Mouse (Mus musculus) spleen, adult 12 weeks (tissue): ENCODE results near the gene Tpo.

Source experiments
- DNase-seq: peaks from one replicate; pipeline ENCODE4 v3.0.0; 2022; ENCODE audit warnings: low spot score

The Tpo gene

DNA sequence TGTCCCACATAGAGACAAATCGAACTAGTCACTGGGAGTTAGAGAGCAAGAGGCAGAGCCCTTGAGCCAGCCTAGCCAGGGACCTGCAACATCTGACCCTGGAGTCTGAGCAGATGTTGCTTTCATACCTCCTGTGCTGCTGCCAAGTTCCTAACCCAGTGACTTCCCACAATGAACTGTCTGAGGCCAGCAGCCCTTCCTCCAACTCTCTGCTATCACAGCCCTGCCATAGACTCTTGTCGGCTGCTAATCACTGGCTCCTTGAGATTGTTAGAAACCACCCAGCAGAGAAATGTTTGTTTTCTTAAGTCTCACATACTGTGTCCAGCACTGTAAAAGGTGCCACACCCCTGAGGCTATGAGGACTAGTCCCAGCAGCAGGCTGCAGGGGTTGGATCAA is 56.1 kb downstream of the Tpo start:
- no peak for DNase-seq

DNA sequence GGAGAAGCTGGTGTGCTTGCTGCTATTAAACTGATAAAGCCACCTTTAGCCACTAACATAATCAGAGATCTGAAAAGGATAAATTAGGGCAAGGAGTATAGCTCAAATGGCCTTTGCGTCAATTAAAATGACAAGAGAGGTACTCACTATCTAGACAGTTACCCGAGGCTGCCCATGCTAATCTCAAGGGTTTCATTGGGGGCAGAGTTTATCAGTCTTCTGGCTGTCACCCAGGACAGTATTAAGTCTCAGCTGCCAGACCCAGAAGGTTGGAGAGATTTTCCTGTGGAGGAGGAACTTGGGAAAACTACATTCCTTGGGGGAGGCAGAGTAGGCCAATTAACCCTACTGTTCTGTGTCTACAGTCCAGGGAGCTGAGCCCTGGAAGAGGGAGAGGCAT is 63.1 kb downstream of the Tpo start:
- no peak for DNase-seq

DNA sequence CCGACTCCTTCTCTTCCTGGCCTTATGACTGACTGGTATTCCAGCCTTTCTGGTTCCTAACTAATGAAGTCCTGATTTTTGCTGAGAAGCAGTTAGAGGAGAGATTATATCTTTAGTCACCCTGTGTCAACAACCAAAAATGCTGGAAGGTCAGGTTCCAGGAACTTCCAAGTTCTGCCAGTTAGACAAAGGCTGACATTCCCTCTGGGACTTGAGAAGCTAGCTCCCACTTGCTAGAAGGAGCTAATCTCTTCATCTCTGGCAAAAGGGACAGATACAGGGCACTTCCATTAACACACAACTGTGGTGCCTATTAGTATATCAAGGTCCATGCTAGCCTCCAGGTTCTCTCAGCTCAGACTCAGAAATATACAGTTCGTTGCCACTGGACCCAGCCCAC is 64.6 kb downstream of the Tpo start:
- DNase-seq: no peak

DNA sequence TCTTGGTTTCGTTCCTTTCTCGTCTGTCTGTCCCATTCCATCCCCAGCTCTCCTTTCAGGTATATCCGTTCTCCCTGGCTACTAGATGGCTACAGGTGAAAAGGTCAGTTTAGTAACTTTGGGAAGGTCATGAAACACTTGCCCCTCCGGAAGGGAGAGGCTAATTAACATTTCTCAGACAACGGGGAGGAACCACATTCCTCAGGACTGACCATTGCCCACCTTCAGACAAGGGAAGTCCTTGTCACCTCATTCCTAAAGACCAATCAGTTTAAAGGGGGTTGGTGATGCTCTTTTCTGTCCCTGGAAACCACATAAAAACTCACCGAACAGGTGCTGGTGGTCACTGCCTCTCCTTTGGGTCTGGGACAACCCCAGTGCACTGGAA is 70.3 kb downstream of the Tpo start:
- DNase-seq: no peak

DNA sequence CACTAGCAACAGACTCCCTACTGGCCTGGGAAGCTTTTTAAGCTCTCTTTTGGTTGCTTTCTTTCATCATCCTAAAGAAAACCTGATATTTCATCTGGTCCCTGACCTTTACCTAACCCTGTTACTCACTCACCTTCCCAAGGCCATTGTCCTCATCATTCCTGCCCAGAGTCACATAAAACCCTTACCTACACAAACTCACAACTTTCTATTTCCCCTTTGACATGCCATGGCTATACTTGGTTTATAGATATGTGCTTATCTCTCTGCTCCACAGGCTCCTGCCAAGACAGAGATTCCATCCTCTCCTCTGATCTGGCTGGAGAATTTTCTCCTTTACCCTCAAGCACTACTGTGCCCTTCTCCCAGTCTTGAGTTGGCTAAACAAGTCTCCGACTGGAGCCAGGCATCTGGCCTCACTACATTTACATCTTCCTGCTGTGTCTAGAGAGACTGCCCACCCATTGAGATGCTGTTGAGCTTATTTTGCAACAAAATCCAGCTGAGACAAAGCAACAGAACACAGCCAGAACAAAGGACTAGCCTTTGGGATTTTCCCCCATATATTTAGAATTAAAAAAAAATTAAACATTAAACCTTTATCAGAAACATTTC is 70.8 kb downstream of the Tpo start:
- no peak for DNase-seq

DNA sequence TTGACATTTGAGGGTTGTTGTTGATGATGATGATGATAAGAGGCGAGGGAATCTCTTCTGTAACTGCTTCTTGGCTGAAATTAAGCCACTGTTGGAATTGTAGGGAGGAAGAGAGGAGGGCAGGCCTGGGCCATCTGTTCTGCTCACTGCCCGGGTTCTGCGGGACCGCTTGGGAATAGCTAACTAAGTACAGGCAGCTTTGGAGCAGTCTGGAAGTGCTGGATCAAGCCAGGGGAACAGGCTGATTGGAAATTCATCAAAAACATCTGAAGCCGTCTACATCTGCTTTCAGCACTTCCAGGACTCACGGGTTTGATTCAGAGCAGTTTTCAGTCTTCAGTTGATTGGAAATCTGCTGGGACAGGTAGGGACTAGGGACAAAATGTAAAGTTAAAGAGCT is 74.4 kb downstream of the Tpo start:
- no peak for DNase-seq

DNA sequence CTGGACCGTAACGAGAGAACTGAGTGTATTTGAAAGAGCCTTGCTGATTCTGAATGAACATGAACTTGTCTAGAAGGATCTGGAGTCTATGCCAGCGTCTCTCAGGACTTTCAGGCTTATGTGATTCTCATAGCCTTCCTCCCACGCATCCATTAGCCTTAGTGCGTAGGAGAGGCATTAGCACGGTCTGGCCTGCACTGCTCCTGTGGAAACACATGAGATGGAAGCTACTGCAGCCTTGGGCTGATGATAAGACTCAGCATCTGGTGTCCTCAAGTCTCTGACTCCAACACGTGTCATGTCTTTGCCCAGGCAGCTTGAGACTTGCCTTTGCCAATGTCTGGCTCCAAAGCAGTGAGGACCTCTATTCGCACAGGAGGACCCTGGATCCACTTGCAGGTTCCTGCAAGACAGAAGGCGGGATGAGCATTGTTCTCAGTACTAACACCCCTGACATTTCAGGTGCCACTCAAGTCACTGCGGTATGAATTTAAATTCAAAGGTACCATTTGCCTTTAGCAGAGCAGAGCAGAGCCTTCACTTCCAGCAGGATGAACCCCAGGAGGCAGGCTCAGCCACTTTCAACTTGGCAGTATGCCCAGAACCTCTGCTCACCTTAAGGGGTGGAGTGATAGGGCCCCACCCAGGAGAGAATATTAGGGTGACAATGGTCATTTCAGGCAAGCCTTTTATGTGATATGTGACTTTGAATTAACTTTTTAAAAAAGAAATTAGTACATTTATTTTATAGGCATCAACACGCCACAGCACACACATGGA is 77.5 kb downstream of the Tpo start:
- DNase-seq: no peak

DNA sequence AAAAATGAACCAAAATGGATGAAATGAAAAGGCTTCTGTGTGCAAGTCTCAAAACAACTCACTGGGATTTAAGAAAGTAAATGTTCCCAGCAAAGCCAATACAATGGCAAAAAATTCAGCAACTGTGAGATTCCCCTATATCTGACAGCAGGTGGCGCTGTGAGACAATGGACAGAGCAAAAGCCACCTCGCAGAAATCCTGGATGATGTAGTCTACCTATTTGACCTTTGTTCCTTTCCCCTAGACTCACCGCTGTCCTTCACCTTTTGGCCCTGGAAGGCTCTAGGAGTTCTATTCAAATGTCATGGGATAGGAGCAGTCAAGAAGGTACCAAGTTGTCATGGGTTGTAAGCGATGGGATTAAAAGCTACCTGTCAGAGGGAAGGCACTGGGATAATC is 82.2 kb downstream of the Tpo start:
- DNase-seq: no peak

DNA sequence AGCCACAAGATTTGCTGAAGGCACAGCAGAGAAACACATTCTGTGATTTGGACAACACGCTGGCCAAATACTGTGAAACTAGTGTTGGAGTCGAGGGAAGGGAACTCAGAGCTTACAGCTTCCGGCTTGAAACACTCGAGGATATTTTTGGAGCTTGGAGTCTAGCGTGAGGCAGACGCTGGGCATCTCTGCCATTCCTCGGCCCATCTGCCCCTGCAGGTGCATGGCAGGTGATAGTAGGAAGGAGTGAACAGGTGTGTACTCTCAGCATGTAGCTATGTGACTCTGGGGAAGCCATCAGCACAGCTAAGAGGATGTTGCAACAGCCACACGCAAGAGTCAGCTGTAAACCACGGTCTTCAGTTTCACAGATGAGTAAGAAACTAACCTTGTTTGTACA is 82.6 kb downstream of the Tpo start:
- DNase-seq: no peak

DNA sequence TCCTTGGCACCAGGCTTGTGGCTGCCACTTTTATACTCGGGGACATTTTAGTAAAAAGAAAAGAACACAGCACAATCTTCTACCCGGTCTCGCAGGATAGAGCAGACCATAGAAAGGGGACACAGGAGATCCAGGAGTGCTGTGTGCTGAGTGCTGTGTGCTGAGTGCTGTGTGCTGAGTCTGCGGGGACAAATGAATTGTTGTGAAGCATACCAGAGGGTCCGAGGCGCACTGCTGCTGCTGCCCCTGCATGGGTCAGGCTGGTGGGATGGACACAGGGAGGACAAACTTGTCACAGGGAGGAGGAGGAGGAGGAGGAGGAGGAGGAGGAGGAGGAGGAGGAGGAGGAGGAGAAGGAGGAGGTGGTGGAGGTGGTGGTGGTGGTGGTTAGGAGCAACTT is 83.6 kb downstream of the Tpo start:
- DNase-seq: no peak

DNA sequence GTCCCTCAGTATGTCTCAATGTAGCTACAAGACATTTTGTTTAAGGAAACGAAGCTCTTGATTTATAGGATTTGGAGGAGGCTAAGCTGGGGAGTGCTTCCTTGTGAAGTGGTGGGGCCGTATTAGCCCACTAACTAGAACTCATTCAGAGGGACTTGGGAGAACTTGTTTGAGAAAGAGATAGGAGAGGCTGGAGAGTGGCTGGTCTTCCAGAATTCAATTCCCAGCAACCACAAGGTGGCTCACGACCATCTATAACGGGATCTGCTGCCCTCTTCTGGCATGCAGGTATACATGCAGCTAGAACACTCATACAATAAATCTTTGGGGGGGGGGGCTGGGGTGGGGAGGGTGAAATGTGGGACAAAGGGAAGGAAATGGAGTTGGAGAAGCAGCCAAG is 92.3 kb downstream of the Tpo start:
- DNase-seq: no peak

DNA sequence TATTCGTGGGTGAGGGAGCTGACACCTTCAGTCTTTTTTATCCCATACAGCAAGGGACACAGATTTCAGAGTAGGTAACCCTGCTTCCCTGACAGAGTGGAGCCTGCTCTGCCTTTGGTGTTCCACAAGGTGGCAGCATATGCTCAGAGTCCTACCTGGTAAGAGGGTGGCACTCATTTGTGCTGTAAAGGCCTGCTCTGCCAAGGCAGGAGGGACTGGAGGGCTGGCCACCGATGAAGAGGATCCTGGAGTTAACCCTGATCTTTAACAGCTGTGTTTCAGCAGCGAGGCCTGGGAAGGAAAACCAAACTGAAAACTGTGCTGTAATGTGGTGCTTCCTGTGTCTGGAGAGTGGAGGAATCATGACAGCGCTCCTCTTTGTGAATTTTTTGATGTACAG is 92.9 kb downstream of the Tpo start:
- no peak for DNase-seq

DNA sequence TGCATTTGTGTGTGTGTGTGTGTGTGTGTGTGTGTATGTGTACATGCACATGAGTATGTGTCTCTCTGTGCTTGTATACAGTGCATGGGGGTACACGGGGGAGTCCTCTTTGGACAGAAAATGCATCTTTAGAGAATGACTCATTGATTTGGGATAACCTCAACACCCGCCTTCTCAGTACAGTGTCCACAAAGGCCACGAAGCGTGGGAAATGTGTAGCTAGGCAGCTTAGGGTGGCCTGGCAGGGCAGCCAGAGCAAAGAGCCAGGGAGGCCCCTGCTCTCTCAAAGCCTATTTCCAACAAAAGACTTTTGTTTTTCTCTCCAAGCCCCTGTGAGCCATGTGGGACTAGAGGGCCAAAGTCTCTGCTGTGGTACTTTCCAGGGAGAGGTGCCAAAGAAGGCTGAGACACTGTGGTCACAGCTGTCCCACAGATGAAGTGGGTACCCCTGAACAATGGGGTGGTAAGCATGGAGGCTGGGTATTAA is 95.8 kb downstream of the Tpo start:
- DNase-seq: no peak

DNA sequence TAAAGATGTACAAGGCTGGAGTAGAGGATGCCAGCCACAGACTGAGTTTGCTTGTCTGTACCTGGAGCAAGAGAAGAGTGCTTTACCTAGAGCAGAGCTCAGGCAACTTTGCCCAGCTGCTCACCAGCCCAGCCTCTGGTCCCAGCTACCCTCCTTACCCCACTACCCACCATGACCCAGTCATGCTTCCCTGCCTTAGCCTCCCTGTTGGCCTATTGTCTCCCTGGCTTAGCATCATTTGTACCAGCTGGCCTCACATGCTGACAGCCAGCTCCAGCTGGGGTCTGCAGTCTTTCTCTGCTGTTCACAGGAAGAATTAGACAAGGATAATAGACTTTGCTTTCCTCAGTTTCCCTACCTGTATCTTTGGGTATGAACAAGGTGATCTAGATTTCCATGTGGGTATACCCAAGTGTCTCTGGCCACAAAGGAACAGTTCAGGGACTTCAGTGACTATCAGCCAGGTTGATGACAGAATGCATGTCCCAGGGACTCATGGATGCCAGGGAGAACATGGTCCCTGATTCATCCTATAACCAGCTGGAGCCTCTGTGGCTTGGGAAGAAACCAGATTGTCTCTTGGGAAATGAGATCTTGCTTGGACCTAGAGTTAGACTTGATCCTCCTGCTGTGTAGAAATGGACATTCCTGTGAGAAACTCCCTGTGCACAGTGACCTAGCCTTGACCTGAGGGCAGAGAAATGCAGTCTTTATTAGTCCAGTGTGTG is 96.4 kb downstream of the Tpo start:
- DNase-seq: no peak

DNA sequence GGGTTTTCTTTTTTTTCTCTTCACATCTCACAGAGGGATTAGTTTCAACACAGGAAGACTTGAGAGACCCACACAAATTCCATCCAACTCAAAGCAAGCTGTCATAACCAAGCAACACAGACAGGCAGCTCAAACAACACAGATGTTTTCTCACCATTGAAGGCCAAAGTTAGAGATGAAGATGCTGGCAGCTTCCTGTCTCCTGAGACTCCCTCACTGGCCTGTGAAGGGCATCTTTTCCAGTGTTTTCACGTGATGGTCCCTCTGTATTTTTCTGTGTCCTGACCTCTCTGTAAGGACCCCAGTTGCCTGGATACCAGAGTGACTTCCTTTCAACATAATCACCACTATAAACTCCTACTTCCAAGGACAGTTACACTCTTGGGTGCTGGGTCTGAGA is 97.0 kb downstream of the Tpo start:
- no peak for DNase-seq

DNA sequence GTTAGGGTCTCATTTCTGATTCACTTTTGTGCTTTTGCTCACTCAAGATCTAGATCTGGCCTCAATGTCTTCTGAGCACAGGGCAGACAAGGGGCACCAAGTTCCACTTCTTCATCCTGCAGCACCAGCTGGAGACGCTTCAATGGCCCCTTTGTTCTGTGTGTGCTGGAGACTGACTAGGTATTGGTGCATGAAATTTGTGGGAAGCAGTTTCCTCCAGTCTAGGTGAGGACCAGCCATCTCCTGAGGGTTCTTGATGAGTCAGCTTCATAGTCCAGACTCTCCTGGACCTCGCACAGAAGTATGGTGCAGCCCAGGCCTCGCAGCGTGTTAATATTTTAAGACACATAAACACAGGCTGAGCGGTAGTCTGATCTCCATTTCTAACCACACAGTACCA is 97.7 kb downstream of the Tpo start:
- no peak for DNase-seq

DNA sequence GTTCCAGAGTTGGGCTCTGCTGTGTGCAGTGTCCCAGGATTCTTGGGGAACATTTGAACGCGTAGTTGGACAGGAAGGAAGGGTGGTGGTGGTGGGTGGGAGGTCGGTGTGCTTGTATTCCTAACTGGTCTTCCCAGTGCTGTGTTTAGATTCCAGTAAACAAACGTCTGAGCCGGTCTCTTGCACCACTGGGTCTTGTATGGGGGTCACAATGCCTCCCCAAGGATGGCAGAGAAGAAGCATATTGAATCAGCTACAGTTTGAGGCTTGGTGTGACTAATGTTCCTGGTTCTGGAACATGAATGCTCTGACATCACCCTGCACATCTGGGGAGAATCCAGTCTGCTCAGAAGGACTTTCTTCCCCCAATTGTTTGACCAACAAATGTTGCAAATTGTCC is 101.9 kb downstream of the Tpo start:
- no peak for DNase-seq

DNA sequence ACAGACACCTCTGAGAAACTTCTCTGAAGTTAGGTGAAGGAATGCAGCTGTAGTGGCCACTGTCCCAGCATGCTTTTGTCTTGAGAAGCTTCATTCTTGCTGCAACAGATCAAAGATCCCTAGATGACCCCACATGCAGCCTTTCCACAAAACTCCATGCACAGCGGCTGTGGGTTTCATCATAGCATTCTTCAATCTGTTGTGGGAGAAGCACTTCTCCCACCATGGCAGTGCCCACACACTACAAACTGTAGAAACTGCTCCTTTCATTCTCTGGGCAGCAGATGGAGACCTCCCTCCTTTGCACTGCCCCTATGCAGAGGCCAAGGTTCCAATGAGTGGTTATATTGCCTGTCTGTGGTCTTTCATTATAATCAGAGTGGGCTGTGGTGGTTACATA is 103.3 kb downstream of the Tpo start:
- no peak for DNase-seq

DNA sequence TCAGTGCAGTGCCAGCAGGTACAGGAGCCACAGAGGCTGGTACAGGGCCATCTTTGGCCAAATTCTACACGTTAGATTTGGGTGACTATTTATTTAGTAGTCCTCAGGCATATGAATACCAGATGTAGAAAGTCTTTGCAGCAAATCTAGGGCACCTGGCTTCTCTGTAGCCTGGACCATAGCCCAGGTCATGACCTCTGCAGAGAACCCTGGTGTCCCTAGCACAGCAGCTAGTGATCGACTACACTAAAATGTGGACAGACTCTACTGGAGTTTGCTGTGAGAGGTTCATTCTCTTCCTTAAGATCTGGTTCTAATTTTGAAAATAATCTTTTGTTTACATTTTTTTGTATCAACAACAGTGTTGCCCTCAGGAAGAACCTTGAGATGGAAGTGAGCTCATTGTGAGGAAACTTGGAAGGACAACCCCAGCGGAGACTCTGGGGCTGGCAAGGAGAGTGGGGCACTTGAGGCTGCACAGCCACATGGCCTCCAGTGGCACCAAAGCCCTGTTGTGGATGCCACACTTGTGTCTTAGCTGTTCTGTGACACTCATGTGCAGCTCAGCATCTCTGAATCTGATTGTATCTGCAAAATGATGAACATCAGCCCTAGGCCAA is 104.6 kb downstream of the Tpo start:
- DNase-seq: no peak

DNA sequence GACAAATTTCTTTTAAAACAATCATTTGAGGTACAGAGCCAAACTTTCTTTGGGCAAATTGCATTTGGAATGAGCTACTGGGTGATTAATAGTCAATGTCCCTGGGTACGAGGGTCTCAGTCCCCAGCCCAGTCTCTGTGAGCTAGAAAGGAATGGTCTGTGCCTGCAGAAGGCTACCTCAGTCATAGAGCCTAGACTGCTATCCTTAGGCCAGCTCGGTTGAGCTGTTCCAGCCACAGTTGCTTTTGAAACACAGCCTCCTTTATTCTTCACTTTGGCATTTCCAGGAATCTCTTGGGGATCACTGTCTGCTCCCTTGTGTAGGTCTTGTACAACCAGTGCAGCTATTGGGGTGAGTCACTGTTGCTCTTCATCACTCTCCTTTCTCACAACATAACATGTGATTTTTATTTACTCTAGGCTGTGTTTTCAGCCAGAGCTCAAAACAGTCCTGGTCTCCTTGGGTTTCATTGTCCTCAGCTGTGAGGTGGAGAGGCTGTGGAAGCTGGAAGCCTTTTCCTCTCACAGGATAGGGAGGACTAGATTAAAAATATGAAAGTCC is 108.1 kb downstream of the Tpo start:
- DNase-seq: no peak

DNA sequence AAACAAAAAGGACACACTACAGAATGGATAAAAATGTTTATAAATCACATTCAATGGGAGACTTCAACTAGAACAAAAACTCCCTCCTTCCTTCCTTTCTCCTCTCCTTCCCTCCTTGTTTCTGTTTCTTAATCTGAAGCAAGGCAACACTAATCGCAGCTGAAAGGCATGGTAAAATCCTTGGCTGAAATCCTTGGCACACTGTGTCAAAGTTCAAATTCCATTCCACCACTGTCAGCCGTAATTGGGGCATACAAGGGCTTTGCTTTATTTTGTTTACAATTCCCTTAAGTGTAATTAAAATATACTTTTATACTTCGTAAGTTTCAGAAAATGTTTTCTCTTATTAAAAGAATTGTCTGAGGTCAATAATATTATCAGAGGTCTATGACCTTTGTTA is 108.9 kb downstream of the Tpo start:
- DNase-seq: no peak

DNA sequence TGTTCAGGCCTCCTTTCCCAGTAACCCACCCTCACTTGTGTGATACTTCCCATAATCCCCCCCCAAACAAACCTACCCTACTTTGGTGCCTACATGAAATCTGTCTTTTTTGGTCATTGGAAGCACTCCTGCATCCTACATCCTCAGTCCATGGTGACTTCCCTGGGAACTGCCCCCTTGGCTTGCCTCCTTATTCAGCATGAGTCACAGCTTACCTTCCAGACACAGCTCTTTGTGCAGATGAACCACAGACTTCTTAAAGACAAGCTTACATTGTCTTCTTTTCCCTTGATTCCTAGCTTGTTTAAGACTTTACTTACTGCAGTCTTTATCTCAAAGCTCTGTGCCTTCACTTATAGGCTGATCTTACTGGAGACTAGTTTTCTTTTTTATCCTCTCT is 112.0 kb downstream of the Tpo start:
- DNase-seq: no peak

DNA sequence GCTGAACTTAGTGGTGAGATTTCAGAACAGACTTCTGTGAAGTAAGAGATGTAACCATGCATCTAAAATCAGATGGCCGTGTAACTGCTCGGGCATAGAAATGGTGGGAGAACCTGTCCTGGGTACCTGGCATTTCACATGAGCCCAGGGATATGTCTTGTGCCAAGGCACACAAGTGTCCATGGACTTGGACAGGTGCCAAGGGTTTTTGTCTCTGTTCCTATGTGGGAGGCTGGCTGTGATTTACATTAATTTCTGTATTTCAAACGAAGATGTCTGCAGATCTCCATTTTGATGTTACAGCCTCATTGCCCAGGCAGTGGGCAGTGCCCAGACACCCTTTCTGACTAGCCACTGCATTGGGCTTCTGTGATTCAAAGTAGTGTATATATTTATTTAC is 115.3 kb downstream of the Tpo start:
- no peak for DNase-seq
